Comparison of ENCODE assay signal across 8 mouse cellular contexts in genomic region chr1:166000601-166001120, GRCm38 (mm10). TPM values are rescaled to one million over a fixed set of nuclear protein-coding genes. Genes with fewer than 3 reads are reported as not detected.
DNase-seq lines count a peak whose midpoint lies in the region; ATAC-seq and TF ChIP-seq lines count a peak whose summit lies in the region.

No protein-coding gene starts in this region.

- ATAC-seq in heart, embryonic 14.5 days (ENCODE audit: insufficient number of reproducible peaks, insufficient read depth, low FRiP score, low read depth), result no peak
- peak; percentile 1; the same call in 1 of the 2 replicates for ATAC-seq in megakaryocyte-erythroid progenitor cell, adult 5-6 weeks (replicated peaks; ENCODE audit: low FRiP score, low TSS enrichment, poor library complexity, severe bottlenecking)

- H3K36me3 ChIP-seq in C2C12 (ENCODE audit: control insufficient read depth, insufficient read depth), result no peaks in the 10 kb centered on the region
- no peaks in the 10 kb centered on the region for H3K36me3 ChIP-seq in heart, embryonic 14.5 days (ENCODE audit: control insufficient read depth, insufficient read depth, low read length)
- H3K36me3 ChIP-seq in splenic B cell, adult 2 months (ENCODE audit: control insufficient read depth, insufficient read depth, low read length, poor library complexity, severe bottlenecking), result no peaks in the 10 kb centered on the region

- H3K4me1 ChIP-seq in brown adipose tissue, adult 24 weeks (ENCODE audit: control insufficient read depth, insufficient read depth, insufficient read length, low read length), result no peaks in the 10 kb centered on the region
- peaks cover 3 to 35% of the 10 kb centered on the region in 2 experiments; a peak in 3 of 4 replicates for H3K4me1 ChIP-seq in heart, embryonic 14.5 days (ENCODE audit: control insufficient read depth in 2 of 2, insufficient read depth in 2 of 2, low read length in 2 of 2)

- H3K9ac ChIP-seq in heart, embryonic 14.5 days (ENCODE audit: low read length), result peak overlapping the region; percentile 97

- TF ChIP-seq CTCF in C2C12 (IDR thresholded peaks at IDR 0.05; ENCODE audit: control insufficient read depth, insufficient read depth, insufficient read length), result no peak
- no peak for TF ChIP-seq CTCF in layer of hippocampus, adult 2 months (conservative IDR thresholded peaks at IDR 0.05)

- peak overlapping the region; percentile 84 for H3K27ac ChIP-seq in brown adipose tissue, adult 24 weeks (replicated peaks; ENCODE audit: low read depth, low read length)
- peak overlapping the region; percentile 47 to 91; a peak in 3 of 4 replicates for H3K27ac ChIP-seq in heart, embryonic 14.5 days (replicated peaks in 1 of 2; ENCODE audit: control insufficient read depth in 1 of 2, insufficient read depth in 1 of 2, low read depth in 2 of 2, low read length in 2 of 2)
- H3K27ac ChIP-seq in layer of hippocampus, adult 2 months, result peak overlapping the region; percentile 98

- peak overlapping the region; percentile 94 for H3K4me2 ChIP-seq in heart, embryonic 14.5 days (ENCODE audit: low read length)

- H3ac ChIP-seq in C2C12 (ENCODE audit: control insufficient read depth, insufficient read length, low read depth), result no peak overlapping the region

- no peaks in the 10 kb centered on the region for H3K27me3 ChIP-seq in C2C12 (ENCODE audit: control insufficient read depth, insufficient read depth, insufficient read length)
- H3K27me3 ChIP-seq in heart, embryonic 14.5 days (ENCODE audit: control insufficient read depth, insufficient read depth, low read length), result no peaks in the 10 kb centered on the region
- no peaks in the 10 kb centered on the region for H3K27me3 ChIP-seq in splenic B cell, adult 2 months (ENCODE audit: control insufficient read depth, insufficient read depth, low read length, poor library complexity, severe bottlenecking)

- H3K4me3 ChIP-seq in C2C12 (ENCODE audit: insufficient read depth, poor library complexity, severe bottlenecking), result peak overlapping the region; percentile 66
- peak overlapping the region; percentile 100 for H3K4me3 ChIP-seq in brown adipose tissue, adult 24 weeks (ENCODE audit: insufficient read depth, low read depth, low read length)
- H3K4me3 ChIP-seq in heart, embryonic 14.5 days (ENCODE audit: control insufficient read depth in 1 of 2, insufficient read depth in 1 of 2, low read depth in 1 of 2, low read length in 2 of 2), result peak overlapping the region; percentile 72 to 87; a peak in 3 of 4 replicates
- H3K4me3 ChIP-seq in layer of hippocampus, adult 2 months, result peak overlapping the region; percentile 96

- WGBS in heart, embryonic 14.5 days, result 14% methylated on average over 7 of the region's 7 CpGs

- no peaks in the 10 kb centered on the region for H3K9me3 ChIP-seq in heart, embryonic 14.5 days (ENCODE audit: control insufficient read depth, low read length)

- H3K79me3 ChIP-seq in C2C12 (ENCODE audit: low read depth), result peaks cover 59% of the 10 kb centered on the region

- H3K79me2 ChIP-seq in C2C12 (ENCODE audit: control insufficient read depth, insufficient read depth), result peaks cover 64% of the 10 kb centered on the region

- DNase-seq in cerebellum, adult 9-11 months, result peak; percentile 38
- no peak for DNase-seq in cerebellum, adult 11 months
- DNase-seq in layer of hippocampus, adult 2 months (ENCODE audit: low spot score in 2 of 2), result peak; percentile 6 to 16
- DNase-seq in splenic B cell, adult 2 months (ENCODE audit: low read depth, low spot score), result peak; percentile 59

TF ChIP-seq in C2C12, 6 proteins besides CTCF, POLR2A, EP300 and RAD21:
- TF ChIP-seq FOSL1 (IDR thresholded peaks at IDR 0.05; ENCODE audit: insufficient read depth, low read length, poor library complexity, severe bottlenecking) (no peak), USF1 (IDR thresholded peaks at IDR 0.05; ENCODE audit: low read depth) (no peak), MAX (IDR thresholded peaks at IDR 0.05) (no peak), MYOD1 (IDR thresholded peaks at IDR 0.05; ENCODE audit: control insufficient read depth, insufficient read length, low read depth) (no peak), MYOG (IDR thresholded peaks at IDR 0.05; ENCODE audit: control insufficient read depth, extremely low read depth, insufficient read length) (no peak), CEBPB (IDR thresholded peaks at IDR 0.05; ENCODE audit: low read depth) (no peak)

RNA-seq across cellular contexts. Expression of gene Pou2f1, which starts 1.8 kb away (rescaled TPM):
- 3.2 TPM for polyA plus RNA-seq in C2C12 (2012; fragmentation: generic; extraction: Trizol)
- polyA plus RNA-seq in brown adipose tissue, adult 24 weeks (2012; ENCODE audit: insufficient read depth, insufficient read length, missing spikeins), result 3.7 and 4.0 TPM in 2 replicates
- polyA plus RNA-seq in heart, embryonic 14.5 days (2014; fragmentation: Nextera tagmentation; extraction: Ambion mirVana), result 10.6 and 12.1 TPM in 2 replicates
- 10 to 100 TPM; 15.2 to 22.4 TPM for total RNA-seq in layer of hippocampus, adult 2 months (2021)
- 28.8 and 37.0 TPM in 2 replicates for total RNA-seq in megakaryocyte-erythroid progenitor cell, adult 5-6 weeks (2014; fragmentation: Nextera tagmentation)
- 13.0 and 34.7 TPM in 2 replicates for total RNA-seq in megakaryocyte-erythroid progenitor cell, adult 5-6 weeks (2017)
